Mouse (Mus musculus) right cerebral cortex, postnatal 36 days (tissue): Measurements from ENCODE around the gene Nhs.
"Not testable (repeated sequence)": the region's sequence is repeated elsewhere in the genome, so short reads cannot be mapped to it uniquely, and the experiment has no call there.

ENCODE experiments used
- DNase-seq, 2 experiments: peaks; one replicate each; pipeline ENCODE4 v3.0.0; 2022; ENCODE audit warnings: low spot score in 2 of 2, mixed read lengths in 1 of 2

Gene Nhs

GRCm38 (mm10) chrX:161943098-161943680 lies 216.3 kb downstream of the Nhs start:
- DNase-seq = no peak

GRCm38 (mm10) chrX:161940696-161941095 lies 218.8 kb downstream of the Nhs start:
- no peak for DNase-seq

GRCm38 (mm10) chrX:161926683-161927053 lies 232.9 kb downstream of the Nhs start:
- DNase-seq = no peak

GRCm38 (mm10) chrX:161925973-161926682 lies 233.4 kb downstream of the Nhs start:
- DNase-seq = no peak

GRCm38 (mm10) chrX:161922655-161923054 lies 236.9 kb downstream of the Nhs start:
- no peak for DNase-seq

- DNase-seq = no peak
These were observed 237.9 kb downstream of the Nhs start for GRCm38 (mm10) chrX:161921581-161921980.

GRCm38 (mm10) chrX:161909963-161910362 lies 249.6 kb downstream of the Nhs start:
- no peak for DNase-seq

- DNase-seq = no peak
These were observed 250.7 kb downstream of the Nhs start for GRCm38 (mm10) chrX:161908652-161909403.

GRCm38 (mm10) chrX:161907595-161908592 lies 251.6 kb downstream of the Nhs start:
- DNase-seq = no peak

GRCm38 (mm10) chrX:161894442-161894841 lies 265.1 kb downstream of the Nhs start:
- no peak for DNase-seq

- no peak for DNase-seq
These were observed 275.9 kb downstream of the Nhs start for GRCm38 (mm10) chrX:161883661-161884060.

GRCm38 (mm10) chrX:161877123-161877522 lies 282.4 kb downstream of the Nhs start:
- DNase-seq = no peak

GRCm38 (mm10) chrX:161873511-161873910 lies 286.0 kb downstream of the Nhs start:
- no peak for DNase-seq

GRCm38 (mm10) chrX:161871306-161871705 lies 288.2 kb downstream of the Nhs start:
- DNase-seq = no peak

GRCm38 (mm10) chrX:161855630-161856029 lies 303.9 kb downstream of the Nhs start:
- no peak for DNase-seq

- no peak for DNase-seq
These were observed 305.8 kb downstream of the Nhs start for GRCm38 (mm10) chrX:161853626-161854312.

- DNase-seq = not testable (repeated sequence)
These were observed 333.3 kb downstream of the Nhs start for GRCm38 (mm10) chrX:161826186-161826585.

- peak in 1 of 2 experiments; percentile 6 for DNase-seq
These were observed 369.3 kb downstream of the Nhs start for GRCm38 (mm10) chrX:161790182-161790581.
